Mouse (Mus musculus) layer of hippocampus, postnatal 25 days (tissue): Measurements from ENCODE around the gene Scyl1. TPM values are rescaled to one million over a fixed set of nuclear protein-coding genes. Genes with fewer than 3 reads are reported as not detected.

Source experiments
- DNase-seq, 2 experiments: peaks; one replicate each; pipeline ENCODE4 v3.0.0; 2022; ENCODE audit warnings: mixed read lengths in 2 of 2, low spot score in 1 of 2; ENCODE audit errors: extremely low spot score in 1 of 2
- total RNA-seq, 2 experiments: library from RNA; stranded (reverse); gene quantifications; 2 replicates each; pipeline ENCODE4 v1.2.3; 2021

The Scyl1 gene
- total RNA-seq, 2 experiments from 2014 or later, result 68.6 to 71.8 TPM

DNA sequence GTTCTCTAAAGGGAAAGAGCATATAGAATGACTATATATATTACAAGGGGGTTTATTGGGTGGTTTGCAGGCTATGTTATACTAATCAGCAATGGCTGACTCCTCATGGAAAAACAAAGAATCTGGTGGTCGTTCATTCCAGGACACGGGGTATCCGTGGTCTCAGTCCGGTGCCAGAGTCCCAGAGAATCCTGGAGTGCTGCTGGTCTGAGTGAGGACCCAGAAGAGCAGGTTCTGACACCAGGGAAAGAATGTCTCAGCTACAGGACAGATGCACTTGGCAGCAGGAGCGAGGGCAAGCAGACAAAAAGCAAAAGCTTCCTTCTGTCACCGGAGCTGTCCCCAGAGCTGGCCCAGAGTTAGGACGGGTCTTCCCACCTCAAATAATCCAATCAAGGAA, 17.4 kb upstream of the Scyl1 start:
- no peak for DNase-seq

GRCm38 (mm10) chr19:5787920-5788319, 16.7 kb upstream of the Scyl1 start:
- DNase-seq, result no peak

GRCm38 (mm10) chr19:5787128-5787635, 16.0 kb upstream of the Scyl1 start:
- DNase-seq, result peak; percentile 77 to 87

DNA sequence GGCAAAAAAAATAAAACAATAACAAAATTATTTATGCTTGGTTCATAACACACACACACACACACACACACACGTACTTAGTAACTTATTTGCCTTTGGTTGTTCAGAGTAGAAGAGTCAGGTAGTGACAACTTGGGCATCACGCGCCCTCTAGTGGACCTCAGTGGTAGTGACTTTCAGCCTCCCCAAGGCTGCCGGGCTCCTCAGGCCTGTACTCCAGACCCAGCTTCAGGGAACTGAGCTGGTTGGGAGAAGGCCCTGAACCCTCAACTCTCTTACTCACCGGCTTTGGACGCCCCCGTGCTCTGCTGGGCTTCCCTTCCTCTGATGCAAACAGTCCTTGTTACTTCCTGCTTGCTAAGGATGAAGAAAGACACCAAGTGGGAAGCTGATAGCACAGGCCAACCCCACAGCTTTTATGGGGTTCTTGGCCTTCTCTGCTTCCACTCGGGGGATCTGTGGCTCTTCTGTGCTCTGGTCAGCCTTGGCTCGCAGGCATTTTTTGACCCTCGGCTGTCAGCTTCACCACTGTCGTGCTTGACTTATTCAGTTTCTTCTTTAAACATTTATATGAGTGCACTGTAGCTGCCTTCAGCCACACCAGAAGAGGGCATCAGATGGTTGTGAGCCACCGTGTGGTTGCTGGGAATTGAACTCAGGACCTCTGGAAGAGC, 15.4 kb upstream of the Scyl1 start:
- DNase-seq, result peak; percentile 81 to 90

- DNase-seq, result no peak
These were observed 13.8 kb upstream of the Scyl1 start for GRCm38 (mm10) chr19:5784958-5785577.

GRCm38 (mm10) chr19:5782121-5782520, 10.9 kb upstream of the Scyl1 start:
- DNase-seq, result no peak

DNA sequence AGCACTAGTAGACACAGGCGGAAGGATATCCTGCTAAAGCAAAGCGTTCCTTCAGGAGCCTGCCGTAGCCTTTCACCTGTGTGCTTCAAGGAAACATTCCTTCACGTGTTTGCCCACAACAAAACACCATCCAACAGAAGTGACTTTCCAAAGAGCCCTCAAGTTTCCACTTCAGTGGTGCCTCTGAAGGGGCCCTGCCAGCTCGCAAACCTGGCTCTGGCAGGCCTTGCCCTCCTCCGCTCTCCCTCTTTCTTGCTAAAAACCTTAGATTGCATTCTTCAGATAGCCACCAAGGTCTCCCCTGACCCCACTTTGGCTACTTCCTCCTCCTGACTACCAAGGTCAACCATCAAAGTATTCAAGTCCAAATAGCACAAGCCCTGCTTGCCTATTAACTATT, 10.3 kb upstream of the Scyl1 start:
- DNase-seq, result no peak

- no peak for DNase-seq
These were observed 9.0 kb upstream of the Scyl1 start for GRCm38 (mm10) chr19:5780203-5780602.

DNA sequence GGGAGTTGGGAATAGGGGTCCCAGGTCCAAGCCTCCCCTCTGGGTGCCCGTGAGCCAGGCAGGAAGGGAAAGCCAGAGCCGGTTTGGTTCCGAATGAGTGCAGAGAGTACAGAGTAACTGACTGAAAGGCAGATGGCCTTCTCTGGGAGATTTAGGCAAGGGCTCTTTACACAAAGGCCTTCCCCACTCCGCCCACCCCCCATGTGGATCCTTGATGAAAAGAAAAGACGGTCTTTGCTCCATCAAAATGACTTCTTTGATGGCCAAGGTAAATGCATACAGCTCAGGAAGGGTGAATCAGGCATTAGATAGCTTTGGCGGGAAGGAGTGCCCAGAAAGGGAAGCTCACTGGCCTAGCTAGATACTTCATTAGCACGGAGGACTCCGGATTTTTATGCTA, 7.1 kb upstream of the Scyl1 start:
- DNase-seq, result no peak

DNA sequence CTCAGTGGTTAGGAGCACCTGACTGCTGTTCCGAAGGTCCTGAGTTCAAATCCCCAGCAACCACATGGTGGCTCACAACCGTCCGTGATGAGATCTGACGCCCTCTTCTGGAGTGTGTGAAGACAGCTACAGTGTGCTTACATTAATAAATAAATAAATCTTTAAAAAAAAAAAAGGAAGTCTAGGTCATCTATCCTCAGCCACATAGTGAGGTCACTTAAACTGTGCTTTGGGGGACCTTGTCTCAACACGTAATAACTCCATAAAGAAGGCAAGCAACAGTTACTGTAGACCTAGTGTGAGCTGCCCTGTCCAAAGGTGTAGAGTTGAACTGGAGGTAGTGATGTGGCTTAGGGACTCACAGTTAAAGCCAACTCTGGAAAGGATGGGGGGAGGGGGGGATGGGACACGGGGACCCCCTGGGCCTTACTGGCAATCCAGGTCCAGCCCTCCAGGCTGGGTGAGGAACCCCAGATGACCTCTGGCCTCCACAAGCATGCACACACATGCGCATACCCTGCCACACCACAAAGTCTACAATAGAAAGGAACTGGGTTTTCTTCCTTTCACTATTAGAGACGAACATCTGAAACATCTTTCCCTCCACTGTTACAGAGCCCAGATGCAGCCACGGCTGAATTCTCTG, 6.3 kb upstream of the Scyl1 start:
- DNase-seq, result no peak

GRCm38 (mm10) chr19:5770311-5770710, 908 bp downstream of the Scyl1 start:
- no peak for DNase-seq

- DNase-seq, result no peak
These were observed 3.9 kb downstream of the Scyl1 start for GRCm38 (mm10) chr19:5767271-5767670.

GRCm38 (mm10) chr19:5763163-5763562, 8.1 kb downstream of the Scyl1 start:
- no peak for DNase-seq

GRCm38 (mm10) chr19:5758878-5759403, 12.3 kb downstream of the Scyl1 start:
- no peak for DNase-seq

GRCm38 (mm10) chr19:5756991-5757636, 14.1 kb downstream of the Scyl1 start:
- no peak for DNase-seq

DNA sequence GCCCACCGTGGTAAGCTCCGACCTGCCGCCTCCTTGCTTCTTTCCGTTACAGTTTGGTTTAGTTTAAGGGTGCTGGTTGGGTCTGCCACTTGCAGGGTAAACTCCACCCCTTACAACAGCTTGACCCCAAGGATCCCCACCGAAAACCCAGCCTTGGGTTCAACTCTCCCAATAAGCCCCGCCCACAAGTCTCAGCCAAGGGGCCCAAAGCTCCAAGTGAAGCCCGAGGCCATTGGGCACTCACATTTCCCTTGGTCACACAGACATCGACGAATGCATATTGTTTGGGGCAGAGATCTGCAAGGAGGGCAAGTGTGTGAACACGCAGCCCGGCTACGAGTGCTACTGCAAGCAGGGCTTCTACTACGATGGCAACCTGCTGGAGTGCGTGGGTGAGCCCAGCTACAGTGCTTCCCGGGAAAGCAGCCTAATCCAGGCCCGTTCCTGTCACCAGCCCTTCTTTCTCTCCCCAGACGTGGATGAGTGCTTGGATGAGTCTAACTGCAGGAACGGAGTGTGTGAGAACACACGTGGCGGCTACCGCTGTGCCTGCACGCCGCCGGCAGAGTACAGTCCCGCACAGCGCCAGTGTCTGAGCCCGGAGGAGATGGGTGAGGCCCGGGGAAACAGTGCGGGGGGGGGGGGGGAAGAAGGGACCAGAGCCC, 14.8 kb downstream of the Scyl1 start:
- peak; percentile 38 to 45 for DNase-seq

DNA sequence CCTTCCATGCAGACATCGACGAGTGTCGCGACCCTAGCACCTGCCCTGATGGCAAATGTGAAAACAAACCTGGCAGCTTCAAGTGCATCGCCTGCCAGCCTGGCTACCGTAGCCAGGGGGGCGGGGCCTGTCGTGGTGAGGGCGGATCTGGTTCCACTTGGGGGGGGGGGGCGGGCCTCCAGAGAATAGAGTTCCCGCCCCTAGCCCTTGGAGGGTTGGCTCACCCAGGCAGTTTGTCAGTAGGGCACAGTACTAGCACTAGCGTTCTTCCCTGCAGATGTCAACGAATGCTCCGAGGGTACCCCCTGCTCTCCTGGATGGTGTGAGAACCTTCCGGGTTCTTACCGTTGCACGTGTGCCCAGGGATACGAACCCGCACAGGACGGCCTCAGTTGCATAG, 19.5 kb downstream of the Scyl1 start:
- no peak for DNase-seq

DNA sequence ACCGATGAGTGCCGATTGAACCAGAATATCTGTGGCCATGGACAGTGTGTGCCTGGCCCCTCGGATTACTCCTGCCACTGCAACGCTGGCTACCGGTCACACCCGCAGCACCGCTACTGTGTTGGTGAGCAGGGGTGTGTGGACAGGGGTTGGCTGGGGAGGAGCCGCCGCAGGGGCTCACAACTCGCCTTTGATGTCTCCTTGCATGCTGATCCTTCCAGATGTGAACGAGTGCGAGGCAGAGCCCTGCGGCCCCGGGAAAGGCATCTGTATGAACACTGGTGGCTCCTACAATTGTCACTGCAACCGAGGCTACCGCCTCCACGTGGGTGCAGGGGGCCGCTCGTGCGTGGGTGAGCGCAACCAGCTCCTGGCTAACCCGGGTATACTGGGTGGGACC, 20.3 kb downstream of the Scyl1 start:
- no peak for DNase-seq

DNA sequence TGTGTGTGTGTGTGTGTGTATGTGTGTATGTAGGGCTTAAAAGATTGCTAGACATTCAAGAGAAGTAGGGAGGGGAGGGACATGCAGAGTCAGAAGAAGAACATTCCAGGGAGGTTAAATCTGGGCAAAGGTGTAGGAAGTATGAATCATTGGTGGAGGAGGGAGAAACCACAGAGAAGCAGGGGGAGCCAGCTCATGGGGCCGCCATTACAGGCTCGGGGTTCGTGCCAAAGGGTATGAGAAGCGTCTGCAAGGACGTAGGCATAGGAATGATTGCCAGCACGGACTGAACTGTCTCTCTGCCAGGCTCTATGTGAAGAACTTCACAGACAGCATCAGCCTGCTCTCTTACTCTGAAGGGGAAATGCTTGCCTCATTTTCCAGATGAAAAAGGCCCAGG, 21.7 kb downstream of the Scyl1 start:
- DNase-seq, result no peak

DNA sequence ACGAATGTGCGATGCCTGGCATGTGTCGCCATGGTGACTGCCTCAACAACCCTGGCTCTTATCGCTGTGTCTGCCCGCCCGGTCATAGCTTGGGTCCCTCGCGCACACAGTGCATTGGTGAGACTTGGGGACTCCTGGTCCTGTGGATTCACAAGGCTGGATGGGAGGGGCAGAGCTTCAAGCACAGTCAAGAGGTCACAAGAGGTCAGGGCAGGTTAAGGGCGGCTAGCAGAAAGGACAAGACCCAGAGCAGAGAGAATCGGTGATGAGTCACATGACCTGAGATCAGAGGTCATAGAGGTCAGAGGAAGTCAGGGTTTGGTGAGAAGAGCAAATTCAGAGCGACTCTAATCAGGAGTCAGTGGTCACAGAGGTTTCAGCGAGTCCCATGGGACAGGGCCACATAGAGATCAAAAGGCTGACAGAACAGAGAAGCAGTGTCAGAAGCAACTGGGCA, 24.3 kb downstream of the Scyl1 start:
- no peak for DNase-seq
